ENCODE assay signal across 8 mouse cellular contexts in genomic region chr6:122490929-122491512, GRCm38 (mm10). TPM values are rescaled to one million over a fixed set of nuclear protein-coding genes. Genes with fewer than 3 reads are reported as not detected.
A peak's percentile ranks its signal among the peaks of the same experiment; 100 is the strongest.
DNase-seq lines count a peak whose midpoint lies in the region; ATAC-seq and TF ChIP-seq lines count a peak whose summit lies in the region.

No protein-coding gene starts in this region.

- H3K4me2 ChIP-seq in lung, embryonic 15.5 days = peak overlapping the region; percentile 68
- H3K4me2 ChIP-seq in forebrain, embryonic 11.5 days (ENCODE audit: low read depth, low read length, severe bottlenecking) = peak overlapping the region; percentile 63
- H3K4me2 ChIP-seq in limb, embryonic 14.5 days (replicated peaks; ENCODE audit: low read depth, low read length, severe bottlenecking) = peak overlapping the region; percentile 64
- H3K4me2 ChIP-seq in stomach, embryonic 14.5 days (replicated peaks; ENCODE audit: low read depth, low read length) = peak overlapping the region; percentile 46

- H3K36me3 ChIP-seq in lung, embryonic 15.5 days = no peaks in the 10 kb centered on the region
- no peaks in the 10 kb centered on the region for H3K36me3 ChIP-seq in forebrain, embryonic 11.5 days (ENCODE audit: control insufficient read depth, insufficient read depth, low read length)
- no peaks in the 10 kb centered on the region for H3K36me3 ChIP-seq in limb, embryonic 14.5 days (ENCODE audit: control insufficient read depth, insufficient read depth, low read length)
- H3K36me3 ChIP-seq in stomach, embryonic 14.5 days (ENCODE audit: control insufficient read depth, insufficient read depth, low read length) = no peaks in the 10 kb centered on the region
- H3K36me3 ChIP-seq in kidney, adult 2 months (ENCODE audit: control insufficient read depth, insufficient read depth, low read length) = no peaks in the 10 kb centered on the region

- no peak for DNase-seq in lung, postnatal 4 days
- DNase-seq in forebrain, embryonic 11.5 days (ENCODE audit: low spot score) = peak; percentile 59
- no peak for DNase-seq in limb, embryonic 14.5 days (ENCODE audit: low spot score)
- DNase-seq in adrenal gland, postnatal 4 days (ENCODE audit: low spot score in 2 of 2) = no peak
- no peak for DNase-seq in kidney, adult 2 months
- no peak for DNase-seq in frontal cortex, postnatal 36 days (ENCODE audit: low spot score in 2 of 2)

- no peaks in the 10 kb centered on the region for H3K9me3 ChIP-seq in lung, embryonic 15.5 days
- H3K9me3 ChIP-seq in forebrain, embryonic 11.5 days (ENCODE audit: control insufficient read depth, low read length) = no peaks in the 10 kb centered on the region
- H3K9me3 ChIP-seq in limb, embryonic 14.5 days (ENCODE audit: control insufficient read depth, low read length) = no peaks in the 10 kb centered on the region
- no peaks in the 10 kb centered on the region for H3K9me3 ChIP-seq in stomach, embryonic 14.5 days (ENCODE audit: control insufficient read depth, low read depth, low read length)

- peak overlapping the region; percentile 77 for H3K27ac ChIP-seq in lung, embryonic 15.5 days
- peak overlapping the region; percentile 84 for H3K27ac ChIP-seq in forebrain, embryonic 11.5 days (ENCODE audit: low read depth, low read length)
- peak overlapping the region; percentile 78 for H3K27ac ChIP-seq in limb, embryonic 14.5 days (replicated peaks; ENCODE audit: low read depth, low read length)
- peak overlapping the region; percentile 71; the same call in 1 of the 2 replicates for H3K27ac ChIP-seq in stomach, embryonic 14.5 days (ENCODE audit: low read length)
- no peak overlapping the region for H3K27ac ChIP-seq in kidney, adult 2 months (ENCODE audit: insufficient read depth, low read depth, low read length)

- TF ChIP-seq CTCF in kidney, adult 2 months (conservative IDR thresholded peaks at IDR 0.05; ENCODE audit: insufficient read depth, insufficient read length, low read depth, low read length) = no peak

- peaks cover 18% of the 10 kb centered on the region; the same call in 1 of the 2 replicates for H3K27me3 ChIP-seq in lung, embryonic 15.5 days
- H3K27me3 ChIP-seq in forebrain, embryonic 11.5 days (ENCODE audit: control insufficient read depth, insufficient read depth, low read length) = no peaks in the 10 kb centered on the region
- no peaks in the 10 kb centered on the region for H3K27me3 ChIP-seq in limb, embryonic 14.5 days (ENCODE audit: control insufficient read depth, insufficient read depth, low read length)
- 0 out of 2 replicates have a peak, but pooled peaks cover 2% of the 10 kb centered on the region for H3K27me3 ChIP-seq in stomach, embryonic 14.5 days (ENCODE audit: control insufficient read depth, insufficient read depth, low read length)
- peaks cover 1% of the 10 kb centered on the region; the same call in 1 of the 2 replicates for H3K27me3 ChIP-seq in kidney, adult 2 months (replicated peaks; ENCODE audit: control insufficient read depth, insufficient read depth, low read length)

- H3K9ac ChIP-seq in lung, embryonic 15.5 days = peak overlapping the region; percentile 40; the same call in 1 of the 2 replicates
- peak overlapping the region; percentile 66 for H3K9ac ChIP-seq in forebrain, embryonic 11.5 days (ENCODE audit: low read length)
- H3K9ac ChIP-seq in limb, embryonic 14.5 days (ENCODE audit: low read depth, low read length, severe bottlenecking) = peak overlapping the region; percentile 67
- peak overlapping the region; percentile 28; the same call in 1 of the 2 replicates for H3K9ac ChIP-seq in stomach, embryonic 14.5 days (replicated peaks; ENCODE audit: low read depth, low read length)

- TF ChIP-seq POLR2A in limb, embryonic 14.5 days (IDR thresholded peaks at IDR 0.05; ENCODE audit: borderline replicate concordance, extremely low read depth, insufficient read depth, insufficient read length) = no peak
- no peak for TF ChIP-seq POLR2A in kidney, adult 2 months (IDR thresholded peaks at IDR 0.05; ENCODE audit: low read depth, low read length)

- WGBS in lung, embryonic 15.5 days = 20% methylated on average over 15 of the region's 15 CpGs
- 23% methylated on average over 15 of the region's 15 CpGs for WGBS in forebrain, embryonic 11.5 days
- WGBS in limb, embryonic 14.5 days = 28% methylated on average over 15 of the region's 15 CpGs
- WGBS in stomach, embryonic 14.5 days = 22% methylated on average over 15 of the region's 15 CpGs
- 38% methylated on average over 15 of the region's 15 CpGs for WGBS in kidney, adult 2 months

- H3K4me3 ChIP-seq in lung, embryonic 15.5 days = peak overlapping the region; percentile 44
- H3K4me3 ChIP-seq in forebrain, embryonic 11.5 days (ENCODE audit: low read depth, low read length) = peak overlapping the region; percentile 33
- H3K4me3 ChIP-seq in limb, embryonic 14.5 days (replicated peaks; ENCODE audit: low read length) = peak overlapping the region; percentile 36
- peak overlapping the region; percentile 34 for H3K4me3 ChIP-seq in stomach, embryonic 14.5 days (ENCODE audit: low read depth, low read length)
- H3K4me3 ChIP-seq in kidney, adult 2 months (ENCODE audit: insufficient read depth, low read depth, low read length) = no peak overlapping the region

- peaks cover 30% of the 10 kb centered on the region for H3K4me1 ChIP-seq in lung, embryonic 15.5 days
- peaks cover 12% of the 10 kb centered on the region for H3K4me1 ChIP-seq in forebrain, embryonic 11.5 days (replicated peaks; ENCODE audit: control insufficient read depth, insufficient read depth, low read length)
- H3K4me1 ChIP-seq in limb, embryonic 14.5 days (ENCODE audit: control insufficient read depth, insufficient read depth, low read length) = peaks cover 20% of the 10 kb centered on the region
- 0 out of 2 replicates have a peak, but pooled peaks cover 13% of the 10 kb centered on the region for H3K4me1 ChIP-seq in stomach, embryonic 14.5 days (ENCODE audit: control insufficient read depth, insufficient read depth, low read length)
- 0 out of 2 replicates have a peak, but pooled peaks cover 4% of the 10 kb centered on the region for H3K4me1 ChIP-seq in kidney, adult 2 months (ENCODE audit: control insufficient read depth, insufficient read depth, low read length)

- no peak for ATAC-seq in lung, embryonic 15.5 days (ENCODE audit: borderline replicate concordance, extremely low read depth, low FRiP score, low TSS enrichment)
- no peak for ATAC-seq in forebrain, embryonic 11.5 days (replicated peaks; ENCODE audit: low FRiP score)
- no peak for ATAC-seq in limb, embryonic 14.5 days (ENCODE audit: low FRiP score, low read depth)
- no peak for ATAC-seq in stomach, embryonic 14.5 days (ENCODE audit: insufficient number of reproducible peaks, insufficient read depth, low FRiP score, low read depth)

RNA-seq across cellular contexts. Expression of gene Rimklb, which starts 7.5 kb away (rescaled TPM):
- polyA plus RNA-seq in lung, embryonic 15.5 days (2015; fragmentation: Nextera tagmentation; extraction: Ambion mirVana) = 9.1 and 12.3 TPM in 2 replicates
- 62.9 and 64.9 TPM in 2 replicates for polyA plus RNA-seq in forebrain, embryonic 11.5 days (2014; fragmentation: Nextera tagmentation; extraction: Ambion mirVana)
- 28.4 and 43.3 TPM in 2 replicates for polyA plus RNA-seq in limb, embryonic 14.5 days (2012; rRNA removed)
- polyA plus RNA-seq in limb, embryonic 14.5 days (2014; fragmentation: Nextera tagmentation; extraction: Ambion mirVana) = 18.2 and 27.2 TPM in 2 replicates
- polyA plus RNA-seq in stomach, embryonic 14.5 days (2014; fragmentation: Nextera tagmentation; extraction: Ambion mirVana) = 22.9 and 24.1 TPM in 2 replicates
- total RNA-seq in adrenal gland, postnatal 4 days (2021) = 10 to 100 TPM in 1 of 2 experiments, 1 to 10 TPM in 1; 6.8 to 11.4 TPM
- polyA plus RNA-seq in kidney, adult 2 months (2012; rRNA removed) = 0.15 and 0.27 TPM in 2 replicates

RNA-seq across cellular contexts. Expression of gene Mfap5, which starts 14.6 kb away (rescaled TPM):
- 17.5 and 19.2 TPM in 2 replicates for polyA plus RNA-seq in lung, embryonic 15.5 days (2015; fragmentation: Nextera tagmentation; extraction: Ambion mirVana)
- 0.77 and 1.3 TPM in 2 replicates for polyA plus RNA-seq in forebrain, embryonic 11.5 days (2014; fragmentation: Nextera tagmentation; extraction: Ambion mirVana)
- 19.3 and 33.5 TPM in 2 replicates for polyA plus RNA-seq in limb, embryonic 14.5 days (2012; rRNA removed)
- 35.6 and 47.3 TPM in 2 replicates for polyA plus RNA-seq in limb, embryonic 14.5 days (2014; fragmentation: Nextera tagmentation; extraction: Ambion mirVana)
- polyA plus RNA-seq in stomach, embryonic 14.5 days (2014; fragmentation: Nextera tagmentation; extraction: Ambion mirVana) = 20.5 and 21.1 TPM in 2 replicates
- 10 to 100 TPM; 42.8 to 44.2 TPM for total RNA-seq in adrenal gland, postnatal 4 days (2021)
- 16.8 and 20.5 TPM in 2 replicates for polyA plus RNA-seq in kidney, adult 2 months (2012; rRNA removed)
